11 mouse cellular contexts compared by ENCODE assay signal in genomic region chr13:53118398-53118797, GRCm38 (mm10).
DNase-seq lines count a peak whose midpoint lies in the region; TF ChIP-seq lines count a peak whose summit lies in the region.
"Had no signal": no experiment of that assay in that cellular context is flagged by ENCODE, and none has a peak within 500 bp of the region (broad histone marks: within the 10 kb centered on the region; RNA-seq: fewer than 3 reads in every experiment).

No protein-coding gene starts in this region.

- TF ChIP-seq CTCF in testis, adult 2 months (IDR thresholded peaks at IDR 0.05; ENCODE audit: control insufficient read depth, insufficient read depth, insufficient replicate concordance, low read depth, low read length): peak; percentile 36; the same call in 1 of the 2 replicates

- H3K27ac ChIP-seq in testis, adult 2 months (ENCODE audit: control insufficient read depth, insufficient read depth, low read depth, low read length): no peak overlapping the region
- H3K27ac ChIP-seq: limb, embryonic 13.5 days; midbrain, embryonic 15.5 days had no signal

- no peaks in the 10 kb centered on the region for H3K27me3 ChIP-seq in testis, adult 2 months (ENCODE audit: control insufficient read depth, insufficient read depth, low read length)
- H3K27me3 ChIP-seq: limb, embryonic 13.5 days; midbrain, embryonic 15.5 days had no signal

- H3K36me3 ChIP-seq in testis, adult 2 months (ENCODE audit: control insufficient read depth, insufficient read depth, low read length): no peaks in the 10 kb centered on the region
- H3K36me3 ChIP-seq: midbrain, embryonic 15.5 days had no signal

- peaks cover 2% of the 10 kb centered on the region for H3K4me1 ChIP-seq in testis, adult 2 months (ENCODE audit: control insufficient read depth, insufficient read depth, low read length)

- no peak overlapping the region for H3K4me3 ChIP-seq in testis, adult 2 months (ENCODE audit: control insufficient read depth, low read depth, low read length)
- H3K4me3 ChIP-seq: limb, embryonic 13.5 days; midbrain, embryonic 15.5 days had no signal

- DNase-seq in kidney, adult 18-20 months: peak; percentile 48
- DNase-seq in kidney, adult 11 months: no peak
- no peak for DNase-seq in testis, postnatal 10 days (ENCODE audit: low spot score)
- DNase-seq in kidney, postnatal 25 days: peak; percentile 53 to 59
- no peak for DNase-seq in right cerebral cortex, postnatal 14 days
- DNase-seq in layer of hippocampus, adult 18-20 months (ENCODE audit: low spot score in 2 of 2): no peak
- DNase-seq: gastrocnemius, postnatal 25 days; right cerebral cortex, adult 18-20 months had no signal

- no peak for TF ChIP-seq POLR2A in testis, adult 2 months (IDR thresholded peaks at IDR 0.05; ENCODE audit: control insufficient read depth, low read depth, low read length)

Comparison
In these comparisons a context has a peak if more than half of its experiments do, and no peak if none do; other contexts are left out.
1. DNase-seq: peak in kidney, adult 18-20 months (single experiment) and kidney, postnatal 25 days (2 of 2); none in kidney, adult 11 months (single experiment), testis, postnatal 10 days (single experiment), right cerebral cortex, postnatal 14 days (single experiment) and layer of hippocampus, adult 18-20 months (0 of 2).